Mouse (Mus musculus): ENCODE measurements at regions not wholly inside any gene's neighbourhood (a gene's known extent, or its start where the extent isn't known, plus 50 kb on each side); places are given as distances from the start of the nearest gene placed in this dataset.

GRCm38 (mm10) chr13:99824625-99825024 is 76.3 kb downstream of the Cartpt start:
- no peak for ATAC-seq (ENCODE audit: insufficient read depth, low FRiP score)
- WGBS, result 64% methylated on average over 8 of the region's 8 CpGs
- H3K9ac ChIP-seq (ENCODE audit: low read length), result no peak overlapping the region

GRCm38 (mm10) chr13:99816666-99817065 is 84.2 kb downstream of the Cartpt start:
- WGBS, result 38% methylated on average over 6 of the region's 6 CpGs
- ATAC-seq (ENCODE audit: insufficient read depth, low FRiP score), result no peak
- no peaks in the 10 kb centered on the region for H3K36me3 ChIP-seq (ENCODE audit: control insufficient read depth, insufficient read depth, low read length)
- no peaks in the 10 kb centered on the region for H3K4me1 ChIP-seq (ENCODE audit: control insufficient read depth, insufficient read depth, low read length)
- no peak overlapping the region for H3K27ac ChIP-seq (ENCODE audit: low read length)
- no peaks in the 10 kb centered on the region for H3K9me3 ChIP-seq (replicated peaks; ENCODE audit: control insufficient read depth, low read length)
- no peak overlapping the region for H3K4me2 ChIP-seq (ENCODE audit: low read depth, low read length)
- H3K27me3 ChIP-seq (ENCODE audit: control insufficient read depth, insufficient read depth, low read length), result no peaks in the 10 kb centered on the region
- H3K9ac ChIP-seq (ENCODE audit: low read length), result no peak overlapping the region
- H3K4me3 ChIP-seq (replicated peaks; ENCODE audit: low read length), result no peak overlapping the region

More at GRCm38 (mm10) chr13:99824625-99825024, 76.3 kb downstream of the Cartpt start:
- H3K4me3 ChIP-seq (replicated peaks; ENCODE audit: low read length), result no peak overlapping the region
- H3K27ac ChIP-seq (ENCODE audit: low read length), result no peak overlapping the region
- no peak overlapping the region for H3K4me2 ChIP-seq (ENCODE audit: low read depth, low read length)
- no peaks in the 10 kb centered on the region for H3K9me3 ChIP-seq (replicated peaks; ENCODE audit: control insufficient read depth, low read length)
- no peaks in the 10 kb centered on the region for H3K4me1 ChIP-seq (ENCODE audit: control insufficient read depth, insufficient read depth, low read length)
- H3K36me3 ChIP-seq (ENCODE audit: control insufficient read depth, insufficient read depth, low read length), result no peaks in the 10 kb centered on the region
- no peaks in the 10 kb centered on the region for H3K27me3 ChIP-seq (ENCODE audit: control insufficient read depth, insufficient read depth, low read length)

- Histone ChIP-seq H3K27me3 (ENCODE audit: control insufficient read depth, insufficient read depth, low read length) (no peaks in the 10 kb centered on the region), H3K36me3 (ENCODE audit: control insufficient read depth, insufficient read depth, low read length) (no peaks in the 10 kb centered on the region), H3K4me1 (ENCODE audit: control insufficient read depth, insufficient read depth, low read length) (no peaks in the 10 kb centered on the region), H3K4me2 (ENCODE audit: low read depth, low read length) (no peak overlapping the region), H3K27ac (ENCODE audit: low read length) (no peak overlapping the region), H3K9ac (ENCODE audit: low read length) (no peak overlapping the region), H3K4me3 (replicated peaks; ENCODE audit: low read length) (no peak overlapping the region), H3K9me3 (replicated peaks; ENCODE audit: control insufficient read depth, low read length) (no peaks in the 10 kb centered on the region)
- no peak for ATAC-seq (ENCODE audit: insufficient read depth, low FRiP score)
- 71% methylated on average over 6 of the region's 6 CpGs for WGBS
Observed at GRCm38 (mm10) chr13:99815786-99816185, 85.1 kb downstream of the Cartpt start.

- H3K4me3 ChIP-seq (replicated peaks; ENCODE audit: low read length), result no peak overlapping the region
- 78% methylated on average over 2 of the region's 2 CpGs for WGBS
- ATAC-seq (ENCODE audit: insufficient read depth, low FRiP score), result no peak
Observed at GRCm38 (mm10) chr13:99814801-99815200, 86.1 kb downstream of the Cartpt start.

GRCm38 (mm10) chr13:99814033-99814556 is 86.8 kb downstream of the Cartpt start:
- Histone ChIP-seq H3K9ac (ENCODE audit: low read length) (no peak overlapping the region), H3K27me3 (ENCODE audit: control insufficient read depth, insufficient read depth, low read length) (no peaks in the 10 kb centered on the region), H3K4me3 (replicated peaks; ENCODE audit: low read length) (no peak overlapping the region), H3K4me1 (ENCODE audit: control insufficient read depth, insufficient read depth, low read length) (no peaks in the 10 kb centered on the region), H3K36me3 (ENCODE audit: control insufficient read depth, insufficient read depth, low read length) (no peaks in the 10 kb centered on the region), H3K27ac (ENCODE audit: low read length) (no peak overlapping the region), H3K9me3 (replicated peaks; ENCODE audit: control insufficient read depth, low read length) (no peaks in the 10 kb centered on the region), H3K4me2 (ENCODE audit: low read depth, low read length) (no peak overlapping the region)
- WGBS, result 37% methylated on average over 6 of the region's 6 CpGs
- ATAC-seq (ENCODE audit: insufficient read depth, low FRiP score), result no peak

More at GRCm38 (mm10) chr13:99814801-99815200, 86.1 kb downstream of the Cartpt start:
- no peaks in the 10 kb centered on the region for H3K4me1 ChIP-seq (ENCODE audit: control insufficient read depth, insufficient read depth, low read length)
- no peak overlapping the region for H3K9ac ChIP-seq (ENCODE audit: low read length)
- H3K4me2 ChIP-seq (ENCODE audit: low read depth, low read length), result no peak overlapping the region
- H3K27ac ChIP-seq (ENCODE audit: low read length), result no peak overlapping the region
- no peaks in the 10 kb centered on the region for H3K36me3 ChIP-seq (ENCODE audit: control insufficient read depth, insufficient read depth, low read length)
- H3K27me3 ChIP-seq (ENCODE audit: control insufficient read depth, insufficient read depth, low read length), result no peaks in the 10 kb centered on the region
- H3K9me3 ChIP-seq (replicated peaks; ENCODE audit: control insufficient read depth, low read length), result no peaks in the 10 kb centered on the region

- WGBS, result 66% methylated on average over 6 of the region's 6 CpGs
- Histone ChIP-seq H3K4me1 (ENCODE audit: control insufficient read depth, insufficient read depth, low read length) (no peaks in the 10 kb centered on the region), H3K36me3 (ENCODE audit: control insufficient read depth, insufficient read depth, low read length) (no peaks in the 10 kb centered on the region), H3K9me3 (replicated peaks; ENCODE audit: control insufficient read depth, low read length) (no peaks in the 10 kb centered on the region), H3K27me3 (ENCODE audit: control insufficient read depth, insufficient read depth, low read length) (no peaks in the 10 kb centered on the region), H3K4me2 (ENCODE audit: low read depth, low read length) (no peak overlapping the region), H3K9ac (ENCODE audit: low read length) (no peak overlapping the region), H3K27ac (ENCODE audit: low read length) (no peak overlapping the region), H3K4me3 (replicated peaks; ENCODE audit: low read length) (no peak overlapping the region)
- ATAC-seq (ENCODE audit: insufficient read depth, low FRiP score), result no peak
Observed at GRCm38 (mm10) chr13:99794448-99794847, 106.4 kb downstream of the Cartpt start.

- no peak for ATAC-seq (ENCODE audit: insufficient read depth, low FRiP score)
- Histone ChIP-seq H3K4me2 (ENCODE audit: low read depth, low read length) (no peak overlapping the region), H3K4me1 (ENCODE audit: control insufficient read depth, insufficient read depth, low read length) (no peaks in the 10 kb centered on the region), H3K9ac (ENCODE audit: low read length) (no peak overlapping the region), H3K36me3 (ENCODE audit: control insufficient read depth, insufficient read depth, low read length) (no peaks in the 10 kb centered on the region), H3K27me3 (ENCODE audit: control insufficient read depth, insufficient read depth, low read length) (no peaks in the 10 kb centered on the region), H3K27ac (ENCODE audit: low read length) (no peak overlapping the region), H3K9me3 (replicated peaks; ENCODE audit: control insufficient read depth, low read length) (no peaks in the 10 kb centered on the region), H3K4me3 (replicated peaks; ENCODE audit: low read length) (no peak overlapping the region)
- WGBS, result 60% methylated on average over 7 of the region's 7 CpGs
Observed at GRCm38 (mm10) chr13:99793786-99794435, 107.0 kb downstream of the Cartpt start.

- no peaks in the 10 kb centered on the region for H3K9me3 ChIP-seq (replicated peaks; ENCODE audit: control insufficient read depth, low read length)
- no peak overlapping the region for H3K9ac ChIP-seq (ENCODE audit: low read length)
- no peaks in the 10 kb centered on the region for H3K36me3 ChIP-seq (ENCODE audit: control insufficient read depth, insufficient read depth, low read length)
- H3K4me3 ChIP-seq (replicated peaks; ENCODE audit: low read length), result no peak overlapping the region
- no peak overlapping the region for H3K27ac ChIP-seq (ENCODE audit: low read length)
- H3K27me3 ChIP-seq (ENCODE audit: control insufficient read depth, insufficient read depth, low read length), result no peaks in the 10 kb centered on the region
- no peak for ATAC-seq (ENCODE audit: insufficient read depth, low FRiP score)
- no peak overlapping the region for H3K4me2 ChIP-seq (ENCODE audit: low read depth, low read length)
- no peaks in the 10 kb centered on the region for H3K4me1 ChIP-seq (ENCODE audit: control insufficient read depth, insufficient read depth, low read length)
- WGBS, result 44% methylated on average over 6 of the region's 6 CpGs
Observed at GRCm38 (mm10) chr13:99793001-99793400, 107.9 kb downstream of the Cartpt start.

- Histone ChIP-seq H3K36me3 (ENCODE audit: control insufficient read depth, insufficient read depth, low read length) (no peaks in the 10 kb centered on the region), H3K27me3 (ENCODE audit: control insufficient read depth, insufficient read depth, low read length) (no peaks in the 10 kb centered on the region), H3K9me3 (replicated peaks; ENCODE audit: control insufficient read depth, low read length) (no peaks in the 10 kb centered on the region), H3K9ac (ENCODE audit: low read length) (no peak overlapping the region), H3K4me2 (ENCODE audit: low read depth, low read length) (no peak overlapping the region), H3K4me3 (replicated peaks; ENCODE audit: low read length) (no peak overlapping the region), H3K27ac (ENCODE audit: low read length) (no peak overlapping the region), H3K4me1 (ENCODE audit: control insufficient read depth, insufficient read depth, low read length) (no peaks in the 10 kb centered on the region)
- ATAC-seq (ENCODE audit: insufficient read depth, low FRiP score), result no peak
- 83% methylated on average over 5 of the region's 5 CpGs for WGBS
Observed at GRCm38 (mm10) chr13:99790951-99791350, 109.9 kb downstream of the Cartpt start.

Data from stomach, embryonic 16.5 days (tissue).